ENCODE assay signal across 8 mouse cellular contexts in genomic region chr5:140292152-140292551, GRCm38 (mm10). TPM values are rescaled to one million over a fixed set of nuclear protein-coding genes. Genes with fewer than 3 reads are reported as not detected.
DNase-seq lines count a peak whose midpoint lies in the region; ATAC-seq and TF ChIP-seq lines count a peak whose summit lies in the region.

No protein-coding gene starts in this region.

- no peak overlapping the region for H3K9ac ChIP-seq in limb, embryonic 14.5 days (ENCODE audit: low read depth, low read length, severe bottlenecking)
- no peak overlapping the region for H3K9ac ChIP-seq in neural tube, embryonic 15.5 days (replicated peaks)

- ATAC-seq in limb, embryonic 14.5 days (ENCODE audit: low FRiP score, low read depth) = no peak
- ATAC-seq in neural tube, embryonic 15.5 days (ENCODE audit: low FRiP score) = peak; percentile 65; the same call in 1 of the 2 replicates

- peak; percentile 76 for TF ChIP-seq CTCF in cerebellum, adult 2 months (IDR thresholded peaks at IDR 0.05; ENCODE audit: borderline replicate concordance, insufficient read depth, low read depth, low read length)

- H3K4me1 ChIP-seq in cerebellum, adult 2 months (ENCODE audit: control insufficient read depth, insufficient read depth, low read length) = no peaks in the 10 kb centered on the region
- no peaks in the 10 kb centered on the region for H3K4me1 ChIP-seq in limb, embryonic 14.5 days (ENCODE audit: control insufficient read depth, insufficient read depth, low read length)
- H3K4me1 ChIP-seq in neural tube, embryonic 15.5 days = no peaks in the 10 kb centered on the region; the same call in 1 of the 2 replicates

- H3K9me3 ChIP-seq in limb, embryonic 14.5 days (ENCODE audit: control insufficient read depth, low read length) = no peaks in the 10 kb centered on the region
- H3K9me3 ChIP-seq in neural tube, embryonic 15.5 days (replicated peaks) = no peaks in the 10 kb centered on the region

- peak; percentile 52 for DNase-seq in urinary bladder, postnatal 14 days (ENCODE audit: low spot score)
- DNase-seq in urinary bladder, postnatal 4 days (ENCODE audit: low spot score in 2 of 2) = no peak
- DNase-seq in cerebellum, adult 2 months = peak; percentile 38 to 44
- DNase-seq in frontal cortex, adult 2 months (ENCODE audit: extremely low spot score in 1 of 2, low spot score in 1 of 2) = peak; percentile 56 to 88
- DNase-seq in kidney, adult 9 months = peak; percentile 80
- DNase-seq in limb, embryonic 14.5 days (ENCODE audit: low spot score) = peak; percentile 82
- peak; percentile 87 for DNase-seq in thymus, postnatal 14 days

- peaks cover 61% of the 10 kb centered on the region for H3K36me3 ChIP-seq in limb, embryonic 14.5 days (ENCODE audit: control insufficient read depth, insufficient read depth, low read length)
- peaks cover 35% of the 10 kb centered on the region for H3K36me3 ChIP-seq in neural tube, embryonic 15.5 days

- H3K4me3 ChIP-seq in cerebellum, adult 2 months (replicated peaks; ENCODE audit: insufficient read depth, low read depth, low read length) = no peak overlapping the region
- H3K4me3 ChIP-seq in limb, embryonic 14.5 days (replicated peaks; ENCODE audit: low read length) = no peak overlapping the region
- no peak overlapping the region for H3K4me3 ChIP-seq in neural tube, embryonic 15.5 days (replicated peaks)

- TF ChIP-seq POLR2A in cerebellum, adult 2 months (IDR thresholded peaks at IDR 0.05; ENCODE audit: borderline replicate concordance, insufficient read depth, low read length) = no peak
- no peak for TF ChIP-seq POLR2A in limb, embryonic 14.5 days (IDR thresholded peaks at IDR 0.05; ENCODE audit: borderline replicate concordance, extremely low read depth, insufficient read depth, insufficient read length)

- H3K4me2 ChIP-seq in limb, embryonic 14.5 days (replicated peaks; ENCODE audit: low read depth, low read length, severe bottlenecking) = no peak overlapping the region
- no peak overlapping the region for H3K4me2 ChIP-seq in neural tube, embryonic 15.5 days

- 97% methylated on average over 1 of the region's 1 CpGs for WGBS in cerebellum, adult 2 months
- 90% methylated on average over 1 of the region's 1 CpGs for WGBS in limb, embryonic 14.5 days
- WGBS in neural tube, embryonic 15.5 days = 86% methylated on average over 1 of the region's 1 CpGs

- H3K27me3 ChIP-seq in cerebellum, adult 2 months (ENCODE audit: control insufficient read depth, insufficient read depth, low read length) = no peaks in the 10 kb centered on the region
- H3K27me3 ChIP-seq in limb, embryonic 14.5 days (ENCODE audit: control insufficient read depth, insufficient read depth, low read length) = no peaks in the 10 kb centered on the region
- no peaks in the 10 kb centered on the region for H3K27me3 ChIP-seq in neural tube, embryonic 15.5 days (replicated peaks)

- H3K27ac ChIP-seq in cerebellum, adult 2 months (ENCODE audit: insufficient read depth, low read length) = no peak overlapping the region
- no peak overlapping the region for H3K27ac ChIP-seq in limb, embryonic 14.5 days (replicated peaks; ENCODE audit: low read depth, low read length)
- H3K27ac ChIP-seq in neural tube, embryonic 15.5 days (replicated peaks) = no peak overlapping the region

RNA-seq across cellular contexts. Expression of gene Mad1l1, which starts 29.2 kb away (rescaled TPM):
- 25.3 and 25.5 TPM in 2 replicates for polyA plus RNA-seq in cerebellum, adult 2 months (2012; rRNA removed)
- 16.4 and 17.9 TPM in 2 replicates for polyA plus RNA-seq in frontal cortex, adult 2 months (2012; rRNA removed)
- polyA plus RNA-seq in limb, embryonic 14.5 days (2012; rRNA removed) = 31.8 and 37.9 TPM in 2 replicates
- 38.2 and 41.6 TPM in 2 replicates for polyA plus RNA-seq in limb, embryonic 14.5 days (2014; fragmentation: Nextera tagmentation; extraction: Ambion mirVana)
- 29.6 and 34.3 TPM in 2 replicates for polyA plus RNA-seq in neural tube, embryonic 15.5 days (2015; fragmentation: Nextera tagmentation; extraction: Ambion mirVana)

RNA-seq across cellular contexts. Expression of gene Nudt1, which starts 29.3 kb away (rescaled TPM):
- 10.0 and 11.5 TPM in 2 replicates for polyA plus RNA-seq in cerebellum, adult 2 months (2012; rRNA removed)
- 11.3 and 12.0 TPM in 2 replicates for polyA plus RNA-seq in frontal cortex, adult 2 months (2012; rRNA removed)
- polyA plus RNA-seq in limb, embryonic 14.5 days (2012; rRNA removed) = 27.1 and 31.0 TPM in 2 replicates
- 34.4 and 35.3 TPM in 2 replicates for polyA plus RNA-seq in limb, embryonic 14.5 days (2014; fragmentation: Nextera tagmentation; extraction: Ambion mirVana)
- 29.3 and 35.7 TPM in 2 replicates for polyA plus RNA-seq in neural tube, embryonic 15.5 days (2015; fragmentation: Nextera tagmentation; extraction: Ambion mirVana)

RNA-seq across cellular contexts. Expression of gene Mrm2, which starts 39.5 kb away (rescaled TPM):
- 14.2 and 17.7 TPM in 2 replicates for polyA plus RNA-seq in cerebellum, adult 2 months (2012; rRNA removed)
- polyA plus RNA-seq in frontal cortex, adult 2 months (2012; rRNA removed) = 12.3 and 13.7 TPM in 2 replicates
- polyA plus RNA-seq in limb, embryonic 14.5 days (2012; rRNA removed) = 12.5 and 13.5 TPM in 2 replicates
- polyA plus RNA-seq in limb, embryonic 14.5 days (2014; fragmentation: Nextera tagmentation; extraction: Ambion mirVana) = 18.6 and 19.5 TPM in 2 replicates
- 20.8 and 22.3 TPM in 2 replicates for polyA plus RNA-seq in neural tube, embryonic 15.5 days (2015; fragmentation: Nextera tagmentation; extraction: Ambion mirVana)

Comparison
In these comparisons a context has a peak if more than half of its experiments do, and no peak if none do; other contexts are left out.
1. DNase-seq: peak in urinary bladder, postnatal 14 days (single experiment), cerebellum, adult 2 months (2 of 2), frontal cortex, adult 2 months (2 of 2), kidney, adult 9 months (single experiment), limb, embryonic 14.5 days (single experiment) and thymus, postnatal 14 days (single experiment); none in urinary bladder, postnatal 4 days (0 of 2).